In the genomic region with DNA sequence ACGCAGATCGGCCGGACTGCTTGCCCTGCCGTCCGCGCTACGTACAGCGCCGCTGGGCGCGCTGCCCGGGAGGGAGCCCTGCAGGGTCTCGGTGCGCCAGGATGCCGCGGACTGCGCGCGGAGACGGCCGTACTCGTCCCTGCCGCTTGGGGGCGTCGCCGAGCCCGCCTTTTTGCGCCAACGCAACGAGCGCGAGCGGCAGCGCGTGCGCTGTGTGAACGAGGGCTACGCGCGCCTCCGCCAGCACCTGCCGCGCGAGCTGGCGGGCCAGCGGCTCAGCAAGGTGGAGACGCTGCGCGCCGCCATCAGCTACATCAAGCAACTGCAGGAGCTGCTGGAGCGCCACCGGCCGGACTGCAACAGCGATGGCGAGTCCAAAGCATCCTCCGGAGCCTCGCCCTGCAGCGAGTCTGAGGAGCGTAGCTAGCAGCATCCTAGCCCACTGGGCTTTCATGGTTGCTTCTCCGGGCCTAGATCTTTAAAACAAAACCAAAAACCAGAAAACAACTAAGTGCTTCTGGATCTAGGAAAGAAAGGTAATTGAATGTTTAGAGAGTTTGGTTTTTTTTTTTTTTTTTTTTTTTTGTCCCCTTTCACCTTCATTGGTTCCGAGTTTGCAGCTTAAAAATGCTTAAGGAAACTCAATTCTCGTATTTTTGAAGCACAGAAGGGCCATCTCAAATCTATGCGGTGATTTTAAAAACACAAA, we compare ENCODE assay signal across 8 mouse cellular contexts. TPM values are rescaled to one million over a fixed set of nuclear protein-coding genes. Genes with fewer than 3 reads are reported as not detected.
DNase-seq lines count a peak whose midpoint lies in the region; ATAC-seq and TF ChIP-seq lines count a peak whose summit lies in the region.

No protein-coding gene starts in this region.

- peak; percentile 83 to 86 for DNase-seq in B cell, adult 2 months
- peak; percentile 15 to 37 for DNase-seq in adrenal gland, postnatal 4 days (ENCODE audit: low spot score in 2 of 2)
- peak; percentile 86 for DNase-seq in embryonic facial prominence, embryonic 14.5 days (ENCODE audit: low spot score)
- DNase-seq in heart, postnatal 4 days, result peak; percentile 52
- peak; percentile 68 to 75 for DNase-seq in layer of hippocampus, adult 2 months (ENCODE audit: low spot score in 2 of 2)
- peak; percentile 75 to 76 for DNase-seq in lung, adult 18-20 months
- peak; percentile 89 for DNase-seq in testis, postnatal 14 days (ENCODE audit: low spot score)

- WGBS in embryonic facial prominence, embryonic 14.5 days, result 2% methylated on average over 43 of the region's 63 CpGs

- H3K4me2 ChIP-seq in embryonic facial prominence, embryonic 14.5 days (ENCODE audit: low read depth, low read length), result peak overlapping the region; percentile 98

- H3K36me3 ChIP-seq in embryonic facial prominence, embryonic 14.5 days (ENCODE audit: control insufficient read depth, insufficient read depth, low read length), result no peaks in the 10 kb centered on the region

- H3K4me3 ChIP-seq in embryonic facial prominence, embryonic 14.5 days (ENCODE audit: low read depth, low read length), result peak overlapping the region; percentile 53
- peak overlapping the region; percentile 63 for H3K4me3 ChIP-seq in layer of hippocampus, adult 2 months

- H3K27me3 ChIP-seq in embryonic facial prominence, embryonic 14.5 days (replicated peaks; ENCODE audit: control insufficient read depth, insufficient read depth, low read length), result peaks cover 37% of the 10 kb centered on the region

- no peaks in the 10 kb centered on the region for H3K9me3 ChIP-seq in embryonic facial prominence, embryonic 14.5 days (ENCODE audit: control insufficient read depth, low read length)

- H3K4me1 ChIP-seq in embryonic facial prominence, embryonic 14.5 days (ENCODE audit: control insufficient read depth, insufficient read depth, low read length), result peaks cover 7% of the 10 kb centered on the region; the same call in 1 of the 2 replicates

- H3K9ac ChIP-seq in embryonic facial prominence, embryonic 14.5 days (ENCODE audit: low read depth, low read length), result peak overlapping the region; percentile 54

- peak; percentile 89 for ATAC-seq in embryonic facial prominence, embryonic 14.5 days (ENCODE audit: low read depth)
- peak; percentile 72 for ATAC-seq in neutrophil, adult 5-6 weeks (ENCODE audit: extremely low read depth, insufficient number of reproducible peaks, low FRiP score, poor library complexity, severe bottlenecking)

- TF ChIP-seq CTCF in layer of hippocampus, adult 2 months (conservative IDR thresholded peaks at IDR 0.05), result peak; percentile 90

- H3K27ac ChIP-seq in embryonic facial prominence, embryonic 14.5 days (replicated peaks; ENCODE audit: low read depth, low read length), result 0 out of 2 replicates have a peak overlapping the region, but pooled peaks have one; percentile 6
- peak overlapping the region; percentile 83 for H3K27ac ChIP-seq in layer of hippocampus, adult 2 months

RNA-seq across cellular contexts. Expression of a gene that starts 1.2 kb away (rescaled TPM):
- under 1 TPM in 1 of 2 experiments, not detected in 1; 0.28 TPM for total RNA-seq in adrenal gland, postnatal 4 days (2021)
- 0.49 and 0.80 TPM in 2 replicates for polyA plus RNA-seq in embryonic facial prominence, embryonic 14.5 days (2014; fragmentation: Nextera tagmentation; extraction: Ambion mirVana)
- not detected for total RNA-seq in heart, postnatal 4 days (2021)
- 1 to 10 TPM in 1 of 2 experiments, under 1 TPM in 1; 0.49 to 1.1 TPM for total RNA-seq in layer of hippocampus, adult 2 months (2021)
- 1.4 TPM in 1 of 2 replicates, not detected in the other for total RNA-seq in neutrophil, adult 5-6 weeks (2017)

RNA-seq across cellular contexts. Expression of a gene that starts 11.7 kb away (rescaled TPM):
- total RNA-seq in adrenal gland, postnatal 4 days (2021), result 10 to 100 TPM; 23.4 to 23.9 TPM
- 20.8 and 22.3 TPM in 2 replicates for polyA plus RNA-seq in embryonic facial prominence, embryonic 14.5 days (2014; fragmentation: Nextera tagmentation; extraction: Ambion mirVana)
- 10 to 100 TPM; 17.2 to 18.8 TPM for total RNA-seq in heart, postnatal 4 days (2021)
- total RNA-seq in layer of hippocampus, adult 2 months (2021), result 10 to 100 TPM; 26.2 to 28.6 TPM
- 36.5 and 50.2 TPM in 2 replicates for total RNA-seq in neutrophil, adult 5-6 weeks (2017)

RNA-seq across cellular contexts. Expression of a gene that starts 29.0 kb away (rescaled TPM):
- total RNA-seq in adrenal gland, postnatal 4 days (2021), result 100 to 1,000 TPM; 138 to 146 TPM
- 149 and 174 TPM in 2 replicates for polyA plus RNA-seq in embryonic facial prominence, embryonic 14.5 days (2014; fragmentation: Nextera tagmentation; extraction: Ambion mirVana)
- 10 to 100 TPM; 90.7 to 95.1 TPM for total RNA-seq in heart, postnatal 4 days (2021)
- total RNA-seq in layer of hippocampus, adult 2 months (2021), result 100 to 1,000 TPM; 113 to 115 TPM
- total RNA-seq in neutrophil, adult 5-6 weeks (2017), result 107 and 115 TPM in 2 replicates

Comparison
In these comparisons a context has a peak if more than half of its experiments do, and no peak if none do; other contexts are left out.
1. Peak in every context shown above with its lines: DNase-seq, ATAC-seq, H3K4me3 ChIP-seq and H3K27ac ChIP-seq.
2. DNase-seq: peak in every context shown above with its lines; median percentile 89 in testis, postnatal 14 days; 86 in embryonic facial prominence, embryonic 14.5 days; 84 in B cell, adult 2 months; 76 in lung, adult 18-20 months; 72 in layer of hippocampus, adult 2 months; 52 in heart, postnatal 4 days; 26 in adrenal gland, postnatal 4 days.